Mouse (Mus musculus): ENCODE measurements around the gene Sept7. TPM values are rescaled to one million over a fixed set of nuclear protein-coding genes. Genes with fewer than 3 reads are reported as not detected.
"Not testable (repeated sequence)": the region's sequence is repeated elsewhere in the genome, so short reads cannot be mapped to it uniquely, and the experiment has no call there.

The Sept7 gene
- polyA plus RNA-seq, 1 experiment = 1.5 TPM

DNA sequence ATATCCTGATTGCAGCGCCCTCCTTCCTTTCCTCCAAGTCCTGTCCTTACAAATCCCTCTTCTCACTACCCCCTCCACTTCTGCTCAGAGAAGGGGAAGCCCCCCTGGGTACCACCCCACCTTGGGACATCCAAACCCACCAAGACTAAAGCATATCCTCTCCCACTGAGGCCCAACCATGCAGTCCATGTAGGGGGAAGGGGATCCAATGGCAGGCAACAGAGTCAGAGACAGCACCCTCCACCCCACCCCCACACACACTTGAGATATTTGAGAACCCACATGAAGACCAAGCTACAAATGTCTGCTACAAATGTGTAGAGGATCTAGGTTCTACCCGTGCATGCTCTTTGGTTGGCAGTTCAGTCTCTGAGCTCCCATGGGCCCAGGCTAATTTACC, 19.7 kb downstream of the Sept7 start:
- Histone ChIP-seq H3K4me1 (ENCODE audit: control insufficient read depth) (peaks cover 14% of the 10 kb centered on the region), H3K9me3 (ENCODE audit: control insufficient read depth, low read length) (no peaks in the 10 kb centered on the region), H3K27me3 (ENCODE audit: control insufficient read depth) (no peaks in the 10 kb centered on the region), H3K4me3 (replicated peaks) (no peak overlapping the region), H3K36me3 (ENCODE audit: control insufficient read depth) (peaks cover 41% of the 10 kb centered on the region)
- TF ChIP-seq TAL1 (IDR thresholded peaks at IDR 0.05; ENCODE audit: low read length) = no peak
- no peak for TF ChIP-seq GATA1 (IDR thresholded peaks at IDR 0.05; ENCODE audit: low read length)

GRCm38 (mm10) chr9:25289796-25290195, 37.6 kb downstream of the Sept7 start:
- Histone ChIP-seq H3K4me1 (ENCODE audit: control insufficient read depth) (no peaks in the 10 kb centered on the region), H3K27me3 (ENCODE audit: control insufficient read depth) (no peaks in the 10 kb centered on the region), H3K4me3 (replicated peaks) (no peak overlapping the region), H3K9me3 (ENCODE audit: control insufficient read depth, low read length) (no peaks in the 10 kb centered on the region), H3K36me3 (ENCODE audit: control insufficient read depth) (peaks cover 51% of the 10 kb centered on the region)
- TF ChIP-seq TAL1 (IDR thresholded peaks at IDR 0.05; ENCODE audit: low read length) = no peak
- no peak for TF ChIP-seq GATA1 (IDR thresholded peaks at IDR 0.05; ENCODE audit: low read length)

DNA sequence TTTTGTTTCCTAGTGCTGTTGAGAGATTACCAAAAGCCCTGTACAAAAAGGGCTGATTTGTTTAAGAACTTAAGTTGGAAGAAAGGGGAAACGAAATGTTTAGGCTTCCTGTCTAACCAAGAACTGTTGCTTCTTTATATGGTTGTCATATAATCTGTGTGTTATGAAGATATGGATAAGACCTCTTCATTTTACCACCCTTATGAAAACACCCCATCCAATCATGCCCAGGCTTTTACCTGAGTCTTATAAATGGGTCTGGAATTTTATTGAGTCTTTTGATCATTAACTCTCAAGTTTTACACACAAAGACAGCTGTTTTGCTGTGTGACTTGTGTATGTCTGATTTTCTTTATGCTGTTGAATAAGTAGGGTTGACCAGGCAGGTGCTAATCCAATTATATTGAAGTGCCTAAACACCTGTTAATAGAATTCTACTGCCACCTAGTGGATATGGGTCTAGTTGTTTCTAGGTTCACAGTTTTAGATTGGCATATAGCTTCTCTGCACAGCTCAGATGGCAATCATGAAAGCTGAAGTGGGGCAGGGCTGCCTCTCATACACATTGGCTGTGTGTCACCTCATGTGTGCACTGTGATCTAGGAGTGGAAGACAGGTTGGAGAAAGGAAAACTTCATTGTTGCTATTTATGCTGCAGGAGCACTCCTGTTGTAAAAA, 57.4 kb downstream of the Sept7 start:
- Histone ChIP-seq H3K36me3 (ENCODE audit: control insufficient read depth) (peaks cover 59% of the 10 kb centered on the region), H3K9me3 (ENCODE audit: control insufficient read depth, low read length) (no peaks in the 10 kb centered on the region), H3K4me3 (replicated peaks) (no peak overlapping the region), H3K4me1 (ENCODE audit: control insufficient read depth) (no peaks in the 10 kb centered on the region), H3K27me3 (ENCODE audit: control insufficient read depth) (no peaks in the 10 kb centered on the region)
- TF ChIP-seq GATA1 (IDR thresholded peaks at IDR 0.05; ENCODE audit: low read length) (no peak), TAL1 (IDR thresholded peaks at IDR 0.05; ENCODE audit: low read length) (no peak)

- H3K36me3 ChIP-seq (ENCODE audit: control insufficient read depth) = peaks cover 27% of the 10 kb centered on the region
- no peaks in the 10 kb centered on the region for H3K27me3 ChIP-seq (ENCODE audit: control insufficient read depth)
- H3K4me3 ChIP-seq (replicated peaks) = no peak overlapping the region
- H3K4me1 ChIP-seq (ENCODE audit: control insufficient read depth) = no peaks in the 10 kb centered on the region
- no peaks in the 10 kb centered on the region for H3K9me3 ChIP-seq (ENCODE audit: control insufficient read depth, low read length)
- TF ChIP-seq TAL1 (IDR thresholded peaks at IDR 0.05; ENCODE audit: low read length) (no peak), GATA1 (IDR thresholded peaks at IDR 0.05; ENCODE audit: low read length) (no peak)
Measured at GRCm38 (mm10) chr9:25314304-25314703, 62.1 kb downstream of the Sept7 start.

DNA sequence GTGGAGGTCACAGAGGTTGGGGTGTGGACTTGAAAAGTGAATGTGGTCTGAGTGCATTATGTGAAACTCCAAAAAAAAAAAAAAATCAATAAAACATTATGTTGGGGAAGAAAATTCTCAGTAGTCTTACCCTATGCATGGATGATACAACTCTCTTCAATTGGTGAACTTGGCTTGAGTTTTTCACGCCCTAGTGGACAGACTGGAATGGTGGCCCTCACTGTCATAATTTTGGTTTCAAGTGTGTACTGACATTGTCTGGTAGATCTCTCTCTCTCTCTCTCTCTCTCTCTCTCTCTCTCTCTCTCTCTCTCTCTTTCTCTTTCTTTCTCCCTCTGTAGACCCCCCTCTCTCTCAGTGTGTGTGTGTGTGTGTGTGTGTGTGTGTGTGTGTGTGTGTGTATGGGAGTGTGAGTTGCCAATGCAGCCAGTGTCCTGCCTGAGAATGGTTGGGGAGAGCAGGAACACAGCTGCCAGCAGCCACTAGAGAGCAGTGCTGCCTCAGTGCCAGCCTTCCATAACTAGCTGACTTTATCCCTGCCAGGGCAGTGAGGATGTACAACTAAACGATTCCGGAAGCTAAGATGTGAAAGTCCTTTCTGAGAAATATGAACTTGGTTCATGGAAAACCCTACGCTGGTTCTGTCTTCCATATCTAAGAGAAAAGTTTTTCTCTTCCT, 65.7 kb downstream of the Sept7 start:
- H3K4me1 ChIP-seq (ENCODE audit: control insufficient read depth) = no peaks in the 10 kb centered on the region
- H3K9me3 ChIP-seq (ENCODE audit: control insufficient read depth, low read length) = no peaks in the 10 kb centered on the region
- no peak overlapping the region for H3K4me3 ChIP-seq (replicated peaks)
- H3K36me3 ChIP-seq (ENCODE audit: control insufficient read depth) = peaks cover 5% of the 10 kb centered on the region
- H3K27me3 ChIP-seq (ENCODE audit: control insufficient read depth) = no peaks in the 10 kb centered on the region
- TF ChIP-seq TAL1 (IDR thresholded peaks at IDR 0.05; ENCODE audit: low read length) (no peak), GATA1 (IDR thresholded peaks at IDR 0.05; ENCODE audit: low read length) (no peak)

GRCm38 (mm10) chr9:25319676-25320075, 67.4 kb downstream of the Sept7 start:
- H3K9me3 ChIP-seq (ENCODE audit: control insufficient read depth, low read length) = not testable (repeated sequence)

GRCm38 (mm10) chr9:25327727-25328370, 75.6 kb downstream of the Sept7 start:
- Histone ChIP-seq H3K4me3 (replicated peaks) (no peak overlapping the region), H3K36me3 (ENCODE audit: control insufficient read depth) (no peaks in the 10 kb centered on the region), H3K9me3 (ENCODE audit: control insufficient read depth, low read length) (no peaks in the 10 kb centered on the region), H3K4me1 (ENCODE audit: control insufficient read depth) (no peaks in the 10 kb centered on the region), H3K27me3 (ENCODE audit: control insufficient read depth) (no peaks in the 10 kb centered on the region)
- no peak for TF ChIP-seq TAL1 (IDR thresholded peaks at IDR 0.05; ENCODE audit: low read length)
- no peak for TF ChIP-seq GATA1 (IDR thresholded peaks at IDR 0.05; ENCODE audit: low read length)

More at GRCm38 (mm10) chr9:25319676-25320075, 67.4 kb downstream of the Sept7 start:
- not testable (repeated sequence) for H3K36me3 ChIP-seq (ENCODE audit: control insufficient read depth); H3K4me3 ChIP-seq (replicated peaks); H3K27me3 ChIP-seq (ENCODE audit: control insufficient read depth); H3K4me1 ChIP-seq (ENCODE audit: control insufficient read depth)

DNA sequence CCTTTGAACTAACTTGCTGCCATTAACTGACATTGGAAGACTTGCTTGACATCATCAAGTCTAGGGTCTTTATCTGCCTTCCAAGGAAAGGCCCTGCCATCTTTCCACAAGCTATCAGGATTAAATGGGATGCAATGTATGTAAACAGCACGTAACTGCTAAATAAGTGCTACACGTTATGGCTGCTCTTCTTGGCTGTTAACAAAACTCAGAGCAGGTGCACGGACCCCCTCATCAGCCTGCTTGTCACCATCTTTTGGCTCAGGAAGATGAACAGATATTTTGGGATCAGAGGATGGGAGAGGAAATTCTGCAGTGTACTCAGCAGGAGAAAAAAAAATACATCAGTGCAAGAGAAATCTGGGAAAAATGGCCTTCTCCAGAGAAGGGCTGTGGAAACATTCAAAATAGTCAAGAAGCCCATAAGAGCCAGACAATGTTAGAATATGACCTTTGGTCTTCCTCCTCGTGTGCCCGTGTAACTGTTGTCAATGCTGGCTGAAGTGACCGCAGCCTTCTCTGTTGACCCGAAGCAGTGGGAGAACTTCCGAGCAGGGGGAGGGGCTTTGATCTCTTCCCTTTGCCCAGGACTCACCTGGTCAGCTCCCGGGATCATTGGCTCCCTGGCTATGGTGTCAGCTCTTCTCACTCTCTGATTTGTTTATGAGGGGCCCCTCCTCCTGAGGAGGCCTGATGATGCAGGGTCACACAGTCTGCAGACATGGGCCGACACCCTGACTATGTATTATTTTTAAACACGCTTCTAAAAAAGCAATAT, 76.9 kb downstream of the Sept7 start:
- H3K4me1 ChIP-seq (ENCODE audit: control insufficient read depth) = no peaks in the 10 kb centered on the region
- TF ChIP-seq GATA1 (IDR thresholded peaks at IDR 0.05; ENCODE audit: low read length) (no peak), TAL1 (IDR thresholded peaks at IDR 0.05; ENCODE audit: low read length) (no peak)
- no peaks in the 10 kb centered on the region for H3K9me3 ChIP-seq (ENCODE audit: control insufficient read depth, low read length)
- H3K4me3 ChIP-seq (replicated peaks) = no peak overlapping the region
- no peaks in the 10 kb centered on the region for H3K36me3 ChIP-seq (ENCODE audit: control insufficient read depth)
- no peaks in the 10 kb centered on the region for H3K27me3 ChIP-seq (ENCODE audit: control insufficient read depth)

Data from erythroblast, embryonic 14.5 days (primary cell).